ENCODE assay signal across 10 mouse cellular contexts in genomic region chr7:19091913-19092312, GRCm38 (mm10). TPM values are rescaled to one million over a fixed set of nuclear protein-coding genes. Genes with fewer than 3 reads are reported as not detected.
DNase-seq lines count a peak whose midpoint lies in the region; ATAC-seq and TF ChIP-seq lines count a peak whose summit lies in the region.
"Had no signal": no experiment of that assay in that cellular context is flagged by ENCODE, and none has a peak within 500 bp of the region (broad histone marks: within the 10 kb centered on the region; RNA-seq: fewer than 3 reads in every experiment).

No protein-coding gene starts in this region.

- peak overlapping the region; percentile 78 for H3K9ac ChIP-seq in heart, embryonic 13.5 days
- peak overlapping the region; percentile 43; the same call in 1 of the 2 replicates for H3K9ac ChIP-seq in midbrain, embryonic 12.5 days (replicated peaks)
- no peak overlapping the region for H3K9ac ChIP-seq in midbrain, postnatal 0 days (replicated peaks; ENCODE audit: low read length, poor library complexity, severe bottlenecking)
- 0 out of 2 replicates have a peak overlapping the region, but pooled peaks have one; percentile 19 for H3K9ac ChIP-seq in hindbrain, embryonic 13.5 days
- H3K9ac ChIP-seq in neural tube, embryonic 15.5 days (replicated peaks) = peak overlapping the region; percentile 26; the same call in 1 of the 2 replicates

- no peak for ATAC-seq in heart, embryonic 13.5 days (ENCODE audit: extremely low read depth, insufficient number of reproducible peaks, low FRiP score, low TSS enrichment)
- no peak for ATAC-seq in midbrain, embryonic 12.5 days (ENCODE audit: low FRiP score, low read depth)
- ATAC-seq in midbrain, postnatal 0 days (ENCODE audit: low FRiP score) = no peak
- no peak for ATAC-seq in hindbrain, embryonic 13.5 days (ENCODE audit: low FRiP score)
- ATAC-seq in neural tube, embryonic 15.5 days (ENCODE audit: low FRiP score) = no peak

- no peak for TF ChIP-seq CTCF in midbrain, postnatal 0 days (IDR thresholded peaks at IDR 0.05)

- H3K36me3 ChIP-seq in heart, embryonic 13.5 days = peaks cover 49% of the 10 kb centered on the region
- H3K36me3 ChIP-seq in midbrain, embryonic 12.5 days = peaks cover 36% of the 10 kb centered on the region
- peaks cover 25% of the 10 kb centered on the region for H3K36me3 ChIP-seq in midbrain, postnatal 0 days (ENCODE audit: insufficient read depth, low read length)
- peaks cover 54% of the 10 kb centered on the region for H3K36me3 ChIP-seq in hindbrain, embryonic 13.5 days
- peaks cover 32% of the 10 kb centered on the region for H3K36me3 ChIP-seq in neural tube, embryonic 15.5 days

- H3K27ac ChIP-seq in heart, embryonic 13.5 days (replicated peaks) = peak overlapping the region; percentile 99
- 0 out of 2 replicates have a peak overlapping the region, but pooled peaks have one; percentile 74 for H3K27ac ChIP-seq in midbrain, embryonic 12.5 days (replicated peaks)
- H3K27ac ChIP-seq in midbrain, postnatal 0 days (ENCODE audit: low read depth, low read length) = no peak overlapping the region
- peak overlapping the region; percentile 44; the same call in 1 of the 2 replicates for H3K27ac ChIP-seq in hindbrain, embryonic 13.5 days
- 0 out of 2 replicates have a peak overlapping the region, but pooled peaks have one; percentile 71 for H3K27ac ChIP-seq in neural tube, embryonic 15.5 days (replicated peaks)
- H3K27ac ChIP-seq: macrophage had no signal

- DNase-seq in heart, postnatal 4 days = no peak
- no peak for DNase-seq in midbrain, postnatal 0 days (ENCODE audit: low spot score)
- no peak for DNase-seq in yolk sac, embryonic 10.5 days (ENCODE audit: low spot score)
- no peak for DNase-seq in cerebellum, adult 11 months

- H3K4me1 ChIP-seq in heart, embryonic 13.5 days = peaks cover 40% of the 10 kb centered on the region
- H3K4me1 ChIP-seq in midbrain, embryonic 12.5 days = peaks cover 52% of the 10 kb centered on the region
- peaks cover 14% of the 10 kb centered on the region for H3K4me1 ChIP-seq in midbrain, postnatal 0 days (ENCODE audit: insufficient read depth, low read length)
- peaks cover 50% of the 10 kb centered on the region for H3K4me1 ChIP-seq in hindbrain, embryonic 13.5 days (replicated peaks)
- peaks cover 53% of the 10 kb centered on the region for H3K4me1 ChIP-seq in neural tube, embryonic 15.5 days

- H3K9me3 ChIP-seq in heart, embryonic 13.5 days = no peaks in the 10 kb centered on the region
- H3K9me3 ChIP-seq in midbrain, embryonic 12.5 days = no peaks in the 10 kb centered on the region
- no peaks in the 10 kb centered on the region for H3K9me3 ChIP-seq in midbrain, postnatal 0 days (ENCODE audit: low read length)
- H3K9me3 ChIP-seq in hindbrain, embryonic 13.5 days = no peaks in the 10 kb centered on the region
- H3K9me3 ChIP-seq in neural tube, embryonic 15.5 days (replicated peaks) = no peaks in the 10 kb centered on the region

- peak overlapping the region; percentile 92 for H3K4me2 ChIP-seq in heart, embryonic 13.5 days
- H3K4me2 ChIP-seq in midbrain, embryonic 12.5 days (replicated peaks) = peak overlapping the region; percentile 98
- no peak overlapping the region for H3K4me2 ChIP-seq in midbrain, postnatal 0 days (ENCODE audit: low read depth, low read length, poor library complexity, severe bottlenecking)
- H3K4me2 ChIP-seq in hindbrain, embryonic 13.5 days = peak overlapping the region; percentile 96; the same call in 1 of the 2 replicates
- H3K4me2 ChIP-seq in neural tube, embryonic 15.5 days = no peak overlapping the region; the same call in 1 of the 2 replicates

- H3K27me3 ChIP-seq in heart, embryonic 13.5 days (replicated peaks) = peaks cover 9% of the 10 kb centered on the region
- peaks cover 35% of the 10 kb centered on the region for H3K27me3 ChIP-seq in midbrain, embryonic 12.5 days
- peaks cover 8% of the 10 kb centered on the region for H3K27me3 ChIP-seq in midbrain, postnatal 0 days (ENCODE audit: insufficient read depth, low read length)
- peaks cover 59% of the 10 kb centered on the region for H3K27me3 ChIP-seq in hindbrain, embryonic 13.5 days
- H3K27me3 ChIP-seq in neural tube, embryonic 15.5 days (replicated peaks) = peaks cover 42% of the 10 kb centered on the region

- 46% methylated on average over 14 of the region's 17 CpGs for WGBS in heart, embryonic 13.5 days
- WGBS in midbrain, embryonic 12.5 days = 18% methylated on average over 13 of the region's 17 CpGs
- WGBS in midbrain, postnatal 0 days = 54% methylated on average over 15 of the region's 17 CpGs
- WGBS in hindbrain, embryonic 13.5 days = 33% methylated on average over 16 of the region's 17 CpGs
- 42% methylated on average over 17 of the region's 17 CpGs for WGBS in neural tube, embryonic 15.5 days

- H3K4me3 ChIP-seq in heart, embryonic 13.5 days = peak overlapping the region; percentile 86
- H3K4me3 ChIP-seq in midbrain, embryonic 12.5 days = peak overlapping the region; percentile 72
- H3K4me3 ChIP-seq in midbrain, postnatal 0 days (ENCODE audit: low read depth, low read length) = no peak overlapping the region
- H3K4me3 ChIP-seq in hindbrain, embryonic 13.5 days = no peak overlapping the region
- H3K4me3 ChIP-seq in neural tube, embryonic 15.5 days (replicated peaks) = no peak overlapping the region

RNA-seq across cellular contexts. Expression of gene Six5, which starts 2.5 kb away (rescaled TPM):
- polyA plus RNA-seq in heart, embryonic 13.5 days (2015; fragmentation: Nextera tagmentation; extraction: Ambion mirVana) = 5.9 and 6.0 TPM in 2 replicates
- total RNA-seq in heart, postnatal 4 days (2021) = 10 to 100 TPM; 10.3 to 10.4 TPM
- polyA plus RNA-seq in midbrain, embryonic 12.5 days (2016; fragmentation: Nextera tagmentation; extraction: Ambion mirVana) = 7.4 and 7.9 TPM in 2 replicates
- total RNA-seq in midbrain, postnatal 0 days (2014; rRNA removed) = 5.4 and 8.2 TPM in 2 replicates
- 1.2 and 1.4 TPM in 2 replicates for polyA plus RNA-seq in midbrain, postnatal 0 days (2015; fragmentation: Nextera tagmentation; extraction: Ambion mirVana)
- polyA plus RNA-seq in hindbrain, embryonic 13.5 days (2015; fragmentation: Nextera tagmentation; extraction: Ambion mirVana) = 2.4 and 2.8 TPM in 2 replicates
- 1.8 and 3.1 TPM in 2 replicates for polyA plus RNA-seq in neural tube, embryonic 15.5 days (2015; fragmentation: Nextera tagmentation; extraction: Ambion mirVana)

RNA-seq across cellular contexts. Expression of gene Dmpk, which starts 8.3 kb away (rescaled TPM):
- 19.3 and 20.0 TPM in 2 replicates for polyA plus RNA-seq in heart, embryonic 13.5 days (2015; fragmentation: Nextera tagmentation; extraction: Ambion mirVana)
- total RNA-seq in heart, postnatal 4 days (2021) = 100 to 1,000 TPM; 188 to 201 TPM
- polyA plus RNA-seq in midbrain, embryonic 12.5 days (2016; fragmentation: Nextera tagmentation; extraction: Ambion mirVana) = 11.2 and 11.7 TPM in 2 replicates
- 12.3 and 32.1 TPM in 2 replicates for total RNA-seq in midbrain, postnatal 0 days (2014; rRNA removed)
- polyA plus RNA-seq in midbrain, postnatal 0 days (2015; fragmentation: Nextera tagmentation; extraction: Ambion mirVana) = 4.0 and 5.1 TPM in 2 replicates
- 9.4 and 11.6 TPM in 2 replicates for polyA plus RNA-seq in hindbrain, embryonic 13.5 days (2015; fragmentation: Nextera tagmentation; extraction: Ambion mirVana)
- 10.0 and 14.9 TPM in 2 replicates for polyA plus RNA-seq in neural tube, embryonic 15.5 days (2015; fragmentation: Nextera tagmentation; extraction: Ambion mirVana)

RNA-seq across cellular contexts. Expression of gene Dmwd, which starts 15.9 kb away (rescaled TPM):
- polyA plus RNA-seq in heart, embryonic 13.5 days (2015; fragmentation: Nextera tagmentation; extraction: Ambion mirVana) = 11.3 and 13.9 TPM in 2 replicates
- total RNA-seq in heart, postnatal 4 days (2021) = 10 to 100 TPM; 60.3 to 62.9 TPM
- polyA plus RNA-seq in midbrain, embryonic 12.5 days (2016; fragmentation: Nextera tagmentation; extraction: Ambion mirVana) = 20.8 and 21.0 TPM in 2 replicates
- 134 and 136 TPM in 2 replicates for total RNA-seq in midbrain, postnatal 0 days (2014; rRNA removed)
- polyA plus RNA-seq in midbrain, postnatal 0 days (2015; fragmentation: Nextera tagmentation; extraction: Ambion mirVana) = 33.1 and 35.4 TPM in 2 replicates
- 25.4 and 25.6 TPM in 2 replicates for polyA plus RNA-seq in hindbrain, embryonic 13.5 days (2015; fragmentation: Nextera tagmentation; extraction: Ambion mirVana)
- polyA plus RNA-seq in neural tube, embryonic 15.5 days (2015; fragmentation: Nextera tagmentation; extraction: Ambion mirVana) = 30.3 and 35.8 TPM in 2 replicates
- total RNA-seq: CH12.LX had no signal

RNA-seq across cellular contexts. Expression of gene Gm4969, which starts 26.3 kb away (rescaled TPM):
- 1.2 and 2.1 TPM in 2 replicates for polyA plus RNA-seq in heart, embryonic 13.5 days (2015; fragmentation: Nextera tagmentation; extraction: Ambion mirVana)
- under 1 TPM; 0.33 to 0.56 TPM for total RNA-seq in heart, postnatal 4 days (2021)
- polyA plus RNA-seq in midbrain, embryonic 12.5 days (2016; fragmentation: Nextera tagmentation; extraction: Ambion mirVana) = 1.1 and 1.3 TPM in 2 replicates
- total RNA-seq in midbrain, postnatal 0 days (2014; rRNA removed) = 9.4 and 9.6 TPM in 2 replicates
- 12.7 and 12.9 TPM in 2 replicates for polyA plus RNA-seq in midbrain, postnatal 0 days (2015; fragmentation: Nextera tagmentation; extraction: Ambion mirVana)
- polyA plus RNA-seq in hindbrain, embryonic 13.5 days (2015; fragmentation: Nextera tagmentation; extraction: Ambion mirVana) = 2.2 and 3.6 TPM in 2 replicates
- 7.5 and 8.2 TPM in 2 replicates for polyA plus RNA-seq in neural tube, embryonic 15.5 days (2015; fragmentation: Nextera tagmentation; extraction: Ambion mirVana)
- total RNA-seq: CH12.LX had no signal
- polyA plus RNA-seq: macrophage had no signal

RNA-seq across cellular contexts. Expression of gene Fbxo46, which starts 27.7 kb away (rescaled TPM):
- 8.0 and 8.6 TPM in 2 replicates for polyA plus RNA-seq in heart, embryonic 13.5 days (2015; fragmentation: Nextera tagmentation; extraction: Ambion mirVana)
- total RNA-seq in heart, postnatal 4 days (2021) = 1 to 10 TPM; 5.5 to 7.2 TPM
- polyA plus RNA-seq in midbrain, embryonic 12.5 days (2016; fragmentation: Nextera tagmentation; extraction: Ambion mirVana) = 20.6 and 21.9 TPM in 2 replicates
- 19.8 and 20.6 TPM in 2 replicates for total RNA-seq in midbrain, postnatal 0 days (2014; rRNA removed)
- polyA plus RNA-seq in midbrain, postnatal 0 days (2015; fragmentation: Nextera tagmentation; extraction: Ambion mirVana) = 9.9 and 11.6 TPM in 2 replicates
- polyA plus RNA-seq in hindbrain, embryonic 13.5 days (2015; fragmentation: Nextera tagmentation; extraction: Ambion mirVana) = 18.9 and 20.2 TPM in 2 replicates
- 15.5 and 17.0 TPM in 2 replicates for polyA plus RNA-seq in neural tube, embryonic 15.5 days (2015; fragmentation: Nextera tagmentation; extraction: Ambion mirVana)

Comparison
In these comparisons a context has a peak if more than half of its experiments do, and no peak if none do; other contexts are left out.
1. H3K4me2 ChIP-seq: peak in heart, embryonic 13.5 days (single experiment), midbrain, embryonic 12.5 days (single experiment) and hindbrain, embryonic 13.5 days (single experiment); none in midbrain, postnatal 0 days (single experiment) and neural tube, embryonic 15.5 days (single experiment).
2. H3K4me3 ChIP-seq: peak in heart, embryonic 13.5 days (single experiment) and midbrain, embryonic 12.5 days (single experiment); none in midbrain, postnatal 0 days (single experiment), hindbrain, embryonic 13.5 days (single experiment) and neural tube, embryonic 15.5 days (single experiment).